Mouse (Mus musculus) Patski (cell line): Measurements from ENCODE around the gene Ap1m1. TPM values are rescaled to one million over a fixed set of nuclear protein-coding genes. Genes with fewer than 3 reads are reported as not detected.

ENCODE experiments used
- ATAC-seq: fragments of 100-300 bp; one replicate; pipeline ENCODE4 v1.8.0; 2021
- CTCF ChIA-PET: fragments of 350-600 bp; sonication (Branson Sonifier 250); formaldehyde crosslinking; loops from one replicate; lab custom pipeline; 2022; ENCODE audit warnings: inconsistent platforms; lab: Charles Lee
- POLR2A ChIA-PET: fragments of 350-600 bp; sonication (Branson Sonifier 250); formaldehyde crosslinking; loops from one replicate; lab custom pipeline; 2022; ENCODE audit warnings: antibody characterized with exemption, inconsistent platforms; lab: Charles Lee
- DNase-seq: peaks from one replicate; pipeline ENCODE4 v3.0.0-alpha.2; 2011; ENCODE audit warnings: low read depth, low spot score
- H3K27me3 ChIP-seq: fragments of 371-371 bp; one replicate; pipeline ENCODE4 v1.5.1; 2021
- CTCF ChIP-seq: fragments of 100-300 bp; IDR thresholded peaks from one replicate; pipeline ENCODE4 v1.5.1; 2021
- in situ Hi-C: fragments of 300-500 bp; cut with MboI; formaldehyde crosslinking; loops from 3 replicates; pipeline ENCODE4 v1.11.1; 2018; ENCODE audit warnings: low pct_unique_long_range_greater_than_20kb, mixed read lengths
- polyA plus RNA-seq: library from polyadenylated mRNA; unstranded; gene quantifications from one replicate; pipeline ENCODE4 v1.2.3, GENCODE M21; 2021

Ap1m1 gene
- polyA plus RNA-seq, 1 experiment from 2014 or later = 93.1 TPM

DNA sequence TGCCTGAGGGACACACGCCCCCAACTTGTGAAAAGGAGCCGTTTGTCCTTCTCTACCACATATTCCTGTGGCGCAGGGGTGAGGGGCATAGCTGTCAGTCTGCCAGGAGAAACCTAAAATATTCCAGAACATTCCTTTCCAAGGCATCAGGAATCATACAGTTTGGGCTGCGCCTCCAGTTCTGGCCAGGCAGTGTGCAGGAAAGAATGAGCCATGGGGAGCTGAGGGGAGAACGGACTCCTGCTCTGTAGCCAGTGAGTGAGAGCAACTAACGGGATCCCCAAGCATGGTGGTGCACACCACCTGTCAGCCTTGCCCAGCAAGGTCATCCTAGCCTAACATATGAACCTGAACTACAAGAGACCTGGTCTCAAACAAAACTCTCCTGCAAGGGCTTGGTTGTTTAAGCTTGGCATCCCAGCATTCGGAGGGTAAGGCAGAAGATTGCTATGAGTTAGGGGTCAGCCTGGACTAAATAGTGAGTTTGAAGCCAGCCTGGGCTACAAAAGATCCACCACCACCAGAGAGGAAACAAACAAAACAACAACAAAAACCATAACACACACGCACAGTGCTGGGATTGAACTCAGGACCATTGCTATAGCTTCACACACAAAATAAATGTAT is 63.3 kb downstream of the Ap1m1 start:
- H3K27me3 ChIP-seq = no peaks in the 10 kb centered on the region
- no peak for ATAC-seq
- no peak for DNase-seq
- TF ChIP-seq CTCF = no peak
- in situ Hi-C loops = no loop called here
- POLR2A ChIA-PET = no interaction called here
- CTCF ChIA-PET = interaction anchor here (0.7 kb wide), 1 partner anchor 11 kb away, joined by 4 read pairs; no protein-coding TSS in a partner anchor

DNA sequence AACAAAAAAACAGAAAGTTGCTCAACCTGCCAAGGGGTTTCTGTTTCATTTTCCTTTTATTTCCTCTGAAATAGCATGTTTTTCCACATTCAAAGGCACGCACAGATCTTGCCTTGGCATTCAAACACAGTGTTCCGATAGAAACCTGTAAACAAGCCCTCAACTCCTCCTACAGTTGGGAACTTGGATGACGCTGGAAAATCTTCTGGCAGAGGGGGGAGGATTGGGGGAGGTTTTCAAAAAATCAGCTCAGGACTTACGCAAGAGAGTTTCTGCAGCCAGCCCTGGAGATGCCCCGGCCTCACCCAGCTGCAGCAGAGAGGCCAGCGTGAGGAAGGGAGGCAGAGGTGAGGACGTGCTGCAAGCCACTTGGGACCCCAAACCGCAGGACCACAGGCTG is 63.8 kb downstream of the Ap1m1 start:
- in situ Hi-C loops = no loop called here
- ATAC-seq (peak; percentile 10), DNase-seq (no peak)
- CTCF ChIA-PET = interaction anchor here (0.7 kb wide), 1 partner anchor 11 kb away, joined by 4 read pairs; no protein-coding TSS in a partner anchor
- POLR2A ChIA-PET = no interaction called here
- H3K27me3 ChIP-seq = no peaks in the 10 kb centered on the region
- no peak for TF ChIP-seq CTCF

DNA sequence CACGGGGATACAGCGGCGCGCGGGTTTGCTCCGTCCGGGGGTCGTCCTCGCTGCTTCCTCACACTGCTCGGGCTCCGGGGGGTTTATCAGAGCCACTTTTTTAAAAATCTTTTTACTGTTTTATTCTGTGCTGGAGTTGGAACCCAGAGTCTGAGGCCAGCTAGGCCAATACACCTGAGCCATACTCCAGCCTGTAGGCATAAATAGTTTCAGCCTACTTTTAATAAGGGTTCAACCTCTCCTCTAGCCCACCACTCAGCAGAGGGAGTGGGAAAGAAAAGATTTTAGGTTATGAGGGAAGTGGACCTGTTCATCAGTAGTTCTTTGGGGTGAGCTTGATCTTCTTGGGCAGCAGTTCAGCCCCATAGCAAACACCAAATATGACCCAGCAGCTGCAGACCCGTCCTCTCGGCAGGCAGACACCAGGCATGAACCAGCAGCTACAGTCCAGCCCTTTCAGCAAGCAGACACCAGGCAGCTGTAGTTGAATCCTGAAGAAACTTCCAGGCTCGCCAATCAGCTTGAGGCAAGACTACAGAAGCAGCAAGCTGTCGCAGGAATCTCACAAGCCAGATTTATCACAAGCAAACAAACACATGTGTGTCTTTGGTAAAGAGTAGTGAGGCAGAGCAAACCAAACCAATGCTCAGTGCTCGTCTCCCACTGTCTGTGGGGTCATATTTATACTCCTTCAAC is 65.5 kb downstream of the Ap1m1 start, which contains the start of gene Gm10282:
Gm10282 (minus strand) TSS at position 51 of the 696 bp plus-strand sequence.
- DNase-seq (no peak), ATAC-seq (no peak)
- no peak for TF ChIP-seq CTCF
- POLR2A ChIA-PET = no interaction called here
- no peaks in the 10 kb centered on the region for H3K27me3 ChIP-seq
- in situ Hi-C loops = no loop called here
- CTCF ChIA-PET = no interaction called here

GRCm38 (mm10) chr8:72306913-72307312 is 67.1 kb downstream of the Ap1m1 start:
- CTCF ChIA-PET = no interaction called here
- in situ Hi-C loops = no loop called here
- POLR2A ChIA-PET = no interaction called here

More at GRCm38 (mm10) chr8:72306913-72307312, 67.1 kb downstream of the Ap1m1 start:
- H3K27me3 ChIP-seq = no peaks in the 10 kb centered on the region
- DNase-seq (no peak), ATAC-seq (no peak)
- no peak for TF ChIP-seq CTCF

Other genes starting within 250 kb of the Ap1m1 start
- gene Cyp4f18, start 230.4 kb upstream of the Ap1m1 start, polyA plus RNA-seq = not detected
- gene Olfr372, start 198.8 kb upstream of the Ap1m1 start, polyA plus RNA-seq = not detected
- 0.01 TPM for gene Olfr373, start 156.8 kb upstream of the Ap1m1 start, polyA plus RNA-seq
- 0.01 TPM for gene Olfr374, start 133.0 kb upstream of the Ap1m1 start, polyA plus RNA-seq
- 660 TPM for gene Tpm4, start 105.0 kb upstream of the Ap1m1 start, polyA plus RNA-seq
- gene Rab8a, start 78.8 kb upstream of the Ap1m1 start, polyA plus RNA-seq = 111 TPM
- gene Hsh2d, start 50.4 kb upstream of the Ap1m1 start, polyA plus RNA-seq = 0.05 TPM
- not detected for gene Cib3, start 27.2 kb upstream of the Ap1m1 start, polyA plus RNA-seq
- gene Gm11034, start 26.4 kb upstream of the Ap1m1 start, polyA plus RNA-seq = not detected
- 90.2 TPM for gene Fam32a, start 20.3 kb upstream of the Ap1m1 start, polyA plus RNA-seq
- 28.0 TPM for gene Gm10282, start 65.2 kb downstream of the Ap1m1 start, polyA plus RNA-seq
- gene Klf2, start 79.0 kb downstream of the Ap1m1 start, polyA plus RNA-seq = 6.7 TPM
- gene Eps15l1, start 181.4 kb downstream of the Ap1m1 start, polyA plus RNA-seq = 63.4 TPM
- gene Calr3, start 203.9 kb downstream of the Ap1m1 start, polyA plus RNA-seq = 7.1 TPM
- 11.3 TPM for gene 1700030K09Rik, start 203.9 kb downstream of the Ap1m1 start, polyA plus RNA-seq
- gene Cherp, start 235.2 kb downstream of the Ap1m1 start, polyA plus RNA-seq = 61.6 TPM